Mouse (Mus musculus): Measurements from ENCODE around the gene Ppif.

DNA sequence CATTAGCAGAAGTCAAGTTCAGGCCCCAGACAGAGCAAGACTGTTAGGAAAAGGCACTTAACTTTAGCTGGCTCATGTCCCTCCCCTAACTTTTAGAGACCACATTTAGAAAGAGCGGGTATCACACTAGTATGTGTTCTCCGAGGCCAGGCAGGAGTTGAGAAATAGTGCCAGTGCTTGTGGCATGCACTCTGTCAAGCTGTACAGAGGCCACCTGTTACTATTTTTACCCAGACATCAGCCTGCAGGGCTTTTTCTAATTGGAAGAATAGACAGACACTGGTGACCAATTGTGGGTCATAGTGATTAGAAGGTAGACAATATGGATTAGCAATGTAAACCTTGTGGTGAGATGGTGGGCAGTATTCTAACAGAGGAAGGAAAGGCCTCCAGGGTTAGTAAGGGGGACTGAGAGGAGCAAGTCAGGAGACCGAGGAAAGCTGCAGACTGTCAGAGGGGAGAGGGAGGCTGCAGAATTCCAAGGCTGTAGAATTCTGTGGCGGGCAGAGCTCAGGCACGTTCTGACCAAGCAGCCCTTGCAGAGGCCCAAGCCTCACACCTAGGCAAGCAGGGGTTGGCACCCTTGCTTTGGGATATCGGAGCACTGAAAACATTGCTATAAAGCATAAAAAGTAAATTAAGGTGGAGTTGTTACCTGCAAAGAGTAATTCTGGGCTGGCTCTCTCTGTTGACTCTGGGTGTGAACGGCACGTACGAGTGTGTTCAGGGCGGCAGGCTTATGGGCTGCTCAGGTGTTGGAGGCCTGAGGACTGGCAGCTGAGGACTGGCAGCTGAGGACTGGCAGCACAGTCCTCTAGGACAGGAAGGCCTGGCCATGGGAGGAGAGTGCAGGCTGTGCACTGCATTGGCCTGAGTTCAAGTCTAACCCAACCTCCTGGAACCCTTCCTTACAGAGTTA, 6.7 kb upstream of the Ppif start:
- no peak for TF ChIP-seq NELFE (IDR thresholded peaks at IDR 0.05; ENCODE audit: low read depth, low read length)
- no peak for TF ChIP-seq USF2 (conservative IDR thresholded peaks at IDR 0.05; ENCODE audit: low read depth, low read length)
- no peak for TF ChIP-seq CTCF (conservative IDR thresholded peaks at IDR 0.05 in 1 of 2, IDR thresholded peaks at IDR 0.05 in 1 of 2; ENCODE audit: low read depth in 2 of 2, low read length in 2 of 2)
- TF ChIP-seq EP300 (IDR thresholded peaks at IDR 0.05; ENCODE audit: low read length), result no peak
- TF ChIP-seq POLR2A (IDR thresholded peaks at IDR 0.05; ENCODE audit: low read depth, low read length), result no peak
- no peak for TF ChIP-seq SIN3A (IDR thresholded peaks at IDR 0.05; ENCODE audit: low read length)
- TF ChIP-seq MXI1 (IDR thresholded peaks at IDR 0.05; ENCODE audit: low read depth, low read length), result no peak
- TF ChIP-seq PAX5 (IDR thresholded peaks at IDR 0.05; ENCODE audit: low read length), result no peak
